Mouse (Mus musculus) limb, embryonic 11.5 days (tissue): Measurements from ENCODE around the gene Mrpl28. TPM values are rescaled to one million over a fixed set of nuclear protein-coding genes. Genes with fewer than 3 reads are reported as not detected.

Experiments
- ATAC-seq: fragments of 200-750 bp; cut with Nextera tagmentation; 2 replicates; pipeline ENCODE4 v1.8.0; 2017; ENCODE audit warnings: low read depth; ENCODE audit not compliant: insufficient number of reproducible peaks, low FRiP score, low TSS enrichment
- DNase-seq: peaks from one replicate; pipeline ENCODE4 v3.0.0-alpha.2; 2015; ENCODE audit warnings: low spot score
- H3K27ac ChIP-seq: fragments of 300-500 bp; sonication (generic); replicated peaks from 2 replicates; pipeline ENCODE4 v1.5.1; 2014; ENCODE audit warnings: low read depth, mild to moderate bottlenecking, low read length
- H3K27me3 ChIP-seq: fragments of 300-500 bp; sonication (generic); 2 replicates; pipeline ENCODE4 v1.6.1; 2014; ENCODE audit warnings: mild to moderate bottlenecking, low read length, mixed read lengths; ENCODE audit not compliant: control insufficient read depth, insufficient read depth
- H3K36me3 ChIP-seq: fragments of 300-500 bp; sonication (generic); 2 replicates; pipeline ENCODE4 v1.6.1; 2014; ENCODE audit warnings: mild to moderate bottlenecking, low read length, moderate library complexity, mixed read lengths; ENCODE audit not compliant: control insufficient read depth, insufficient read depth
- H3K4me1 ChIP-seq: fragments of 300-500 bp; sonication (generic); 2 replicates; pipeline ENCODE4 v1.6.1; 2014; ENCODE audit warnings: low read length, mixed read lengths; ENCODE audit not compliant: control insufficient read depth, insufficient read depth
- H3K4me2 ChIP-seq: fragments of 300-500 bp; sonication (generic); 2 replicates; pipeline ENCODE4 v1.6.1; 2014; ENCODE audit warnings: low read depth, mild to moderate bottlenecking, moderate library complexity; ENCODE audit not compliant: severe bottlenecking
- H3K4me3 ChIP-seq: fragments of 300-500 bp; sonication (generic); 2 replicates; pipeline ENCODE4 v1.5.1; 2014; ENCODE audit warnings: low read depth, low read length
- H3K9ac ChIP-seq: fragments of 300-500 bp; sonication (generic); 2 replicates; pipeline ENCODE4 v1.6.1; 2014; ENCODE audit warnings: mild to moderate bottlenecking, low read length
- H3K9me3 ChIP-seq: fragments of 300-500 bp; sonication (generic); 2 replicates; pipeline ENCODE4 v1.6.1; 2016; ENCODE audit warnings: low read length; ENCODE audit not compliant: control insufficient read depth
- WGBS: fragments of 180-500 bp; shearing (Covaris S2); extraction: QIAGEN DNeasy Blood & Tissue Kit; methylation state at CpG from one replicate; pipeline ENCODE4 v1.1.7; 2014; 5-methylcytosine and 5-hydroxymethylcytosine counted together
- polyA plus RNA-seq: library from polyadenylated mRNA; unstranded; fragments of >200 nt; fragmentation: Nextera tagmentation; extraction: Ambion mirVana; gene quantifications from 2 replicates; pipeline ENCODE4 v1.2.1, GENCODE M21; 2014

Mrpl28 gene
- polyA plus RNA-seq = 259 and 283 TPM in 2 replicates

DNA sequence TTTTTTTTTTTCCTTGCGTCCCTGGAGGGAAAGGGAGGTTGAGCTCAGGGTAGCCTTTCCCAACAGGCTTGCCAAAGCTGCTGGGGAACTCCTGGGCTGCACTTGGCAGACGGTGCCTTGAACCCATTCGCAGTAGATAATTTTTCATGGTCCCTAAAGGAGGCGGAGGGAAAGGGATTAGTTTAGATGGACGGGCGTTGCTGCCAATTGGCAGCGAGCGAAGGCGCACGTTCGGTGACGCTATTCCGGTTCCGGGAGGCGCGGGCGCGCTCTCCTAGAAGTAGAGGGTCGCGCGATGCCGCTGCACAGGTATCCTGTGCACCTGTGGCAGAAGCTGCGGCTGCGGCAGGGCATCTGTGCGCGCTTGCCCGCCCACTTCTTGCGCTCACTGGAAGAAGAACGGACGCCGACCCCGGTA, at the start of gene Mrpl28:
Mrpl28 (plus strand) TSS at position 234 of the 418 bp plus-strand sequence.
- DNase-seq = peak; percentile 96
- Histone ChIP-seq H3K4me1 (peaks cover 13% of the 10 kb centered on the region), H3K9me3 (no peaks in the 10 kb centered on the region), H3K9ac (peak within 1 kb of the TSS; percentile 64), H3K4me2 (peak within 1 kb of the TSS; percentile 57), H3K27ac (no peak within 1 kb of the TSS), H3K36me3 (peaks cover 2% of the 10 kb centered on the region; the same call in 1 of the 2 replicates), H3K27me3 (0 out of 2 replicates have a peak, but pooled peaks cover 1% of the 10 kb centered on the region), H3K4me3 (peak within 1 kb of the TSS; percentile 79)
- under 1% methylated on average over 32 of the region's 32 CpGs for WGBS
- ATAC-seq = peak; percentile 80

GRCm38 (mm10) chr17:26075246-26075645, 48.1 kb upstream of the Mrpl28 start:
- Histone ChIP-seq H3K9ac (no peak overlapping the region), H3K27ac (no peak overlapping the region), H3K36me3 (no peaks in the 10 kb centered on the region), H3K4me1 (no peaks in the 10 kb centered on the region), H3K4me3 (no peak overlapping the region), H3K27me3 (no peaks in the 10 kb centered on the region), H3K4me2 (no peak overlapping the region), H3K9me3 (no peaks in the 10 kb centered on the region)
- no peak for DNase-seq
- no peak for ATAC-seq
- 63% methylated on average over 3 of the region's 3 CpGs for WGBS

GRCm38 (mm10) chr17:26078851-26079250, 44.4 kb upstream of the Mrpl28 start:
- H3K4me3 ChIP-seq = no peak overlapping the region
- H3K4me2 ChIP-seq = no peak overlapping the region
- no peak for DNase-seq
- ATAC-seq = no peak
- H3K4me1 ChIP-seq = no peaks in the 10 kb centered on the region
- peaks cover 2% of the 10 kb centered on the region; the same call in 1 of the 2 replicates for H3K36me3 ChIP-seq
- H3K27me3 ChIP-seq = no peaks in the 10 kb centered on the region
- H3K9me3 ChIP-seq = no peaks in the 10 kb centered on the region
- no peak overlapping the region for H3K9ac ChIP-seq
- H3K27ac ChIP-seq = no peak overlapping the region
- WGBS = 86% methylated on average over 2 of the region's 2 CpGs

DNA sequence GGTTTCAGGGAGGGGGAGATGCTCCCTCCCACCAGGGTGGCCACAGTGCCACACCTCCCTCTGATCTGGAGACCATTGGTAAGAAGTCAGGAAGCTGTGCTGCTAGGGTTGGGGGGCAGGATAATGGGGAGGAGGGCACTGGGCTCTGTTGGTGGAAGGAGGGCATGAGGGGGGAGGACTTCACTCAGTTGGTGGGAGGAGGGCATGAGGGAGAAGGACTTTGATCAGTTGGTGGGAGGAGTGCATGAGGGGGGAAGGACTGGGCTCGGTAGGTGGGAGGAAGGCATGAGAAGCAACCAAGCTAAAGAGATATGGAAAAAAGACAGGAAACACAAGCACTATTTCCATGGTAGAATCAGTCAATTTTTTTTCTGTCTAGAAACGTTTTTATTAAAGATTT, 42.4 kb upstream of the Mrpl28 start:
- Histone ChIP-seq H3K27me3 (no peaks in the 10 kb centered on the region), H3K4me2 (no peak overlapping the region), H3K9me3 (no peaks in the 10 kb centered on the region), H3K4me3 (no peak overlapping the region), H3K36me3 (peaks cover 3% of the 10 kb centered on the region; the same call in 1 of the 2 replicates), H3K4me1 (no peaks in the 10 kb centered on the region), H3K27ac (no peak overlapping the region), H3K9ac (no peak overlapping the region)
- DNase-seq (no peak), ATAC-seq (no peak)
- 42% methylated on average over 2 of the region's 2 CpGs for WGBS

- 88% methylated on average over 9 of the region's 9 CpGs for WGBS
- H3K36me3 ChIP-seq = peaks cover 3% of the 10 kb centered on the region; the same call in 1 of the 2 replicates
- no peak overlapping the region for H3K27ac ChIP-seq
- no peak overlapping the region for H3K4me2 ChIP-seq
- H3K9ac ChIP-seq = no peak overlapping the region
- H3K4me1 ChIP-seq = no peaks in the 10 kb centered on the region
- no peaks in the 10 kb centered on the region for H3K9me3 ChIP-seq
- H3K4me3 ChIP-seq = no peak overlapping the region
- DNase-seq (no peak), ATAC-seq (no peak)
- no peaks in the 10 kb centered on the region for H3K27me3 ChIP-seq
Measured at GRCm38 (mm10) chr17:26087059-26087564, 36.2 kb upstream of the Mrpl28 start.

DNA sequence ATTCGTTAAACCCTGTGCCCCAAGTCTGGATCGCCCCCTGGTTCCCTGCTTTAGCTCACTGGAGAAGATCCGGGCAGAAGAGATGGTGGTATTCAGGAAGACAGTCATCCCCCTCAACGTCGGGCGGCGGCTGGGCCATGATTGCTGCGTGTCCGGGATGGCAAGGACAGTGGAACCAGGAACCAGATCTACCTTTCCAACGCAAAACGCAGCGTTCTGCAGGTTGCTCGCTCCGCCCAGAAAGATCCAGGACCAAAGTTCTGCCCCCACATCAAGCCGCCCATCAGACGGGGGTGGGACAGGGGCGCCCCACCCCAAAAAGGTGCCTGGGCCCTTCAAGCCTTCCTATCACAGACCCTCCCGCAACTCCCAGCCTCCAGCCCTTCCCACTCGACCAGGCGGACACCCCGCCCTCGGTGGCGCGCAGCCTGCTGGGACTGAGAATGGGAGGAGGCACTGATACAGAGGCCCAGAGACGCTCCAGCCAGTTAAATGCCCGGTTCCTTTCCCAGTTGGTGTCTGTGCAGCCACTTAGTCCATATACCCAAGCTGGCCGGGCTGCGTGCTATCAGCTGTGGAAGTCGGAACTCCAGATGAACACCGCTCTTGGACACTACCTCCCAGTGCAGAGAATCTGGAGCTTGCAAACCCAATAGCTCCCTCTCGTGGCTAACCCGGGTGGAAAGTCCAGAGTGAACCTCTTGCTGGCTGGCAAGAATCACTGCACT, 33.2 kb upstream of the Mrpl28 start, which contains the start of gene Decr2:
Decr2 (minus strand) TSS at position 433 of the 728 bp plus-strand sequence.
- H3K9me3 ChIP-seq = no peaks in the 10 kb centered on the region
- peak within 1 kb of the TSS; percentile 67 for H3K4me2 ChIP-seq
- peaks cover 3% of the 10 kb centered on the region; the same call in 1 of the 2 replicates for H3K36me3 ChIP-seq
- DNase-seq = peak; percentile 93
- H3K4me1 ChIP-seq = no peaks in the 10 kb centered on the region
- no peak within 1 kb of the TSS for H3K27ac ChIP-seq
- no peaks in the 10 kb centered on the region for H3K27me3 ChIP-seq
- 2% methylated on average over 32 of the region's 32 CpGs for WGBS
- peak within 1 kb of the TSS; percentile 42 for H3K4me3 ChIP-seq
- H3K9ac ChIP-seq = peak within 1 kb of the TSS; percentile 62
- peak; percentile 80 for ATAC-seq

DNA sequence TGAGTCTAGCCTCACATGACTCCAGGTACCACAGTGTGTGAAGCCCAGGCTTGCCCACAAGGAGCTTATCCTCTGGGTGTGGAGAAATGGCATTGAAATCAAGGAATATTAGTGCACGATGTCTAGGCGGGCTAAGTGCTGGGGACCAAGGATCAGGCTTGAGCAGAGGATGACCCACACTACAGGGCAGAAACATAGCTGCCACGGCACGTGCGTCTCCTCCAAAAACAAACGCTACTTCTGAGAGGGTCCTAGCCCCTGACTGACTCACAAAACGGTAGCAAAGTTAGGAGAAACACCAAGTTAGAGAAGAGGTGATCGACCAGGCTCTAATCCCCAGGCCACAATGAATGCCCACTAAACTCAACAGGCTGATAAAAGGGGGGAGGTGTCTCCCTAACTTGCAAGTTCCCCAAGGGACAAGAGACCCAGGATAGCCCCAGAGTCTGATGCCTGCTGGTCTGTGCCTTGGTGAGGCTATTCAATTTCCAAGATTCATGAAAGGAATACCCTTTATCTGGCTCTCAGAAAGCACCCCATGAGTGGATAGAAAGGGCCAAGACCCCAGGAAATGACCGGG, 28.7 kb upstream of the Mrpl28 start:
- Histone ChIP-seq H3K9me3 (no peaks in the 10 kb centered on the region), H3K36me3 (peaks cover 3% of the 10 kb centered on the region; the same call in 1 of the 2 replicates), H3K27ac (peak overlapping the region; percentile 80; the same call in 1 of the 2 replicates), H3K4me3 (peak overlapping the region; percentile 54), H3K9ac (peak overlapping the region; percentile 84), H3K27me3 (no peaks in the 10 kb centered on the region), H3K4me1 (no peaks in the 10 kb centered on the region), H3K4me2 (peak overlapping the region; percentile 84)
- no peak for DNase-seq
- WGBS = 22% methylated on average over 9 of the region's 9 CpGs
- no peak for ATAC-seq

DNA sequence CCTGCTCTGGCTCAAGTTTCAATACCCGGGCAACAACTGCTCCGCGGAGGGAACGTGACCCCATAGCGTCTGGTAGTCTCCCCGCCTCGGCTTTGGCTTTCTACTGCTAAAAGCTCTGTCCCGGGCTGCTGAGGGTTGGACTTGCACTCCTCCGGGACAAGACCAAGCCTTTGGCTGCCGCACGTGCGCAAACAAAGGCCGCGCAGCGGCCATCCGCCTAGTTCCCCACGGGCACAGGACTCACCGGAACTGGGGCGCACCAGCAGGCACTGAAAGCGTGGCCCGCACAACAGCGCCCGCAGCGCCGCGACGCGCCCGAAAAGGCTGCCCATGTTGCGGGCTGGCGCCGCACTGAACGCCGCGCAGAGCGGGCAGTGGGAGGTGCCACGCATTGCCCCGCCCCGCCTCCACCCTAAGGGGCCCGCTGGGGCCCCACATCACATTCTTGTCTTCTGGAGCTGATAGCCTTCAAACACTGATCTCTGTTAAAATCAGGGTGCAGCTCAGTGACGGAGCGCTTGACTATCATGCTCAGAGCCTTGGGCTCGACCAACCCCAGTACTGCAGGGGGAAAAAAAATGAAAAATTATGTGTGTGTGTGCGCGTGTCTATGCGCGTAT, 28.1 kb upstream of the Mrpl28 start, which contains the start of gene Nme4:
Nme4 (minus strand) TSS at position 482 of the 620 bp plus-strand sequence.
- no peaks in the 10 kb centered on the region for H3K9me3 ChIP-seq
- no peaks in the 10 kb centered on the region for H3K27me3 ChIP-seq
- no peaks in the 10 kb centered on the region for H3K4me1 ChIP-seq
- peak within 1 kb of the TSS; percentile 84 for H3K4me2 ChIP-seq
- H3K36me3 ChIP-seq = peaks cover 3% of the 10 kb centered on the region; the same call in 1 of the 2 replicates
- 3% methylated on average over 47 of the region's 47 CpGs for WGBS
- H3K9ac ChIP-seq = peak within 1 kb of the TSS; percentile 84
- peak within 1 kb of the TSS; percentile 54 for H3K4me3 ChIP-seq
- ATAC-seq = peak; percentile 65
- peak; percentile 77 for DNase-seq
- peak within 1 kb of the TSS; percentile 80 for H3K27ac ChIP-seq
